Mouse (Mus musculus) yolk sac, embryonic 10.5 days (tissue): ENCODE results near the gene Stard3.
"Not testable (repeated sequence)": the region's sequence is repeated elsewhere in the genome, so short reads cannot be mapped to it uniquely, and the experiment has no call there.

Experiments
- DNase-seq: peaks from one replicate; pipeline ENCODE4 v3.0.0-alpha.2; 2017; ENCODE audit warnings: low spot score

Stard3 gene

DNA sequence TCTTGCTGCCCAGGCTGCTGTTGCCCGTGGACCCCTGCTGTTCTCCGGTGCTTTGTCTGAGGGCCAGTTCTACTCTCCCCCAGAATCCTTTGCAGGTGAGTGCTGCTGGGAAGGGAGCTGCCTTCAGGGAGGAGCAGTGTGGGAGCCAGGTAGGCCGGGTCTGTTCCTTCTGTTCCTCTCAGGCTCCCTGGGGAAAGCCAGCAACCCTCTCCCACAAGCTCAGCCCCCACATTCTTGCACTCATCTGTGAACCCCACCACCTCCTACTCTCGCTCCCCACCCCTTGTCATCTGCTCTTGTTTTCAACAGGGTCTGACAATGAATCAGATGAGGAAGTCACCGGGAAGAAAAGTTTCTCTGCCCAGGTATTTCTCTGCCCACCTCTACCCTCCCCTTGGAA lies 18.6 kb downstream of the Stard3 start:
- no peak for DNase-seq

DNA sequence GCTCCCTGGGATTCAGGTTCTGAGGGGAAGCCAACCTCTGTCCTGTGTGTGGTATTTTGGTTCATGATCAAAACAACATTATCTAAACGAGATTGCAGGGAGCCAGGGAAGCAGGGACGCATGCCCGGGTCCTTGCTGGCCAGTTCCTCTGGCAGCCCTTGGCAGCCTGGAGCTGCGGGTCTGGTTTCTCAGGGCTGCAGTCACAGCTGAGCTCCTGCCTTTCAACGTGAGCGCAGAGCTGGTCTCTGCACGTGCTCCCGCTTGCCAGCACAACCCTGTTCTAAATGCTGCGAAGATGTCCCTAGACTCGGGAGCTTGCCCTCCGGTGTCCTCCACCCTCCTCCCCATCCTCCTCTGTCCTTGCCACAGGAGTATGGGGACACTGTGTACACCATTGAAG lies 19.6 kb downstream of the Stard3 start:
- no peak for DNase-seq

DNA sequence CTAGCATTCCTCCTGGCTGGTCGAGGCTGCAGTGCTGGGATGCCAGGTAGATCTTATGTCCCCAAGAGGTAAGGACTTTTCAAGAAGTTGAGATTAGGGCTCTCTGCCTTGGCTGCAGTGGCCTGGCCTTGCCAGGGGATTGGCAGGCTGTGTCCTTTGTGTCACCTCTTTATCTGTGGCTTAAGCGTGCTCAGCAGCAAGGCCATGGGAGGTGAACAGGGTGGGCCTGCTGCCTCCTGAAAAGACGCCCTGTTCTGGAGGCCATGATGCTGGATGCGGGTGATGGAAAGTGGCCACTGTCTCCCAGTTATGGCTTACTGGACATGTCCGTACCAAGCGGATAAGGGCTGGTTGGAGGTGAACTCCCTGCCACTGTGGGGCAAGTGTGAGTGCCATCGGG lies 21.2 kb downstream of the Stard3 start:
- DNase-seq: no peak

DNA sequence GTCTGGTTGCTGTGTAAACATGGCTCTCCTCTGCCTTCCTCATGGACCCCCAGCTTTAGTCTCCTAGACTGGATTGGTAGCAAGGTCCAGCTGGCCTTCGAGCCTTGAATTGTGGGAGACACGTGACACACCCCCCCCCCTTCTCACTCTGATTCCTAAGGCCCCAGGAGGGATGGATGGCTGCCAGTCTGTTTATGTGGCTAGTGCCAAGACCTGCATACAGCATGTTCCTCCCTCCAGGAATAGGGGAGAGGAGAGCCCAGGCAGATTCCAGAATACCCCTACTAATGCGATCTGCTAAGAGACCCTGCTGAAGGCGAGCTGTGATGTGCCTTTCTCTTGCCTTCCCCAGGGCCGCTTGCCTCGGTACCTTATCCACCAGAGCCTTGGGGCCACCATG lies 21.9 kb downstream of the Stard3 start:
- DNase-seq: no peak

- no peak for DNase-seq
Measured at GRCm38 (mm10) chr11:98381651-98382050, 23.5 kb downstream of the Stard3 start.

- DNase-seq: not testable (repeated sequence)
Measured at GRCm38 (mm10) chr11:98382405-98382804, 24.2 kb downstream of the Stard3 start.

GRCm38 (mm10) chr11:98383261-98384030 lies 25.3 kb downstream of the Stard3 start, which contains the start of gene Tcap:
Gene Tcap, plus strand, starts transcription at chr11:98383811.
- DNase-seq: no peak

GRCm38 (mm10) chr11:98384216-98384615 lies 26.0 kb downstream of the Stard3 start:
- DNase-seq: no peak

DNA sequence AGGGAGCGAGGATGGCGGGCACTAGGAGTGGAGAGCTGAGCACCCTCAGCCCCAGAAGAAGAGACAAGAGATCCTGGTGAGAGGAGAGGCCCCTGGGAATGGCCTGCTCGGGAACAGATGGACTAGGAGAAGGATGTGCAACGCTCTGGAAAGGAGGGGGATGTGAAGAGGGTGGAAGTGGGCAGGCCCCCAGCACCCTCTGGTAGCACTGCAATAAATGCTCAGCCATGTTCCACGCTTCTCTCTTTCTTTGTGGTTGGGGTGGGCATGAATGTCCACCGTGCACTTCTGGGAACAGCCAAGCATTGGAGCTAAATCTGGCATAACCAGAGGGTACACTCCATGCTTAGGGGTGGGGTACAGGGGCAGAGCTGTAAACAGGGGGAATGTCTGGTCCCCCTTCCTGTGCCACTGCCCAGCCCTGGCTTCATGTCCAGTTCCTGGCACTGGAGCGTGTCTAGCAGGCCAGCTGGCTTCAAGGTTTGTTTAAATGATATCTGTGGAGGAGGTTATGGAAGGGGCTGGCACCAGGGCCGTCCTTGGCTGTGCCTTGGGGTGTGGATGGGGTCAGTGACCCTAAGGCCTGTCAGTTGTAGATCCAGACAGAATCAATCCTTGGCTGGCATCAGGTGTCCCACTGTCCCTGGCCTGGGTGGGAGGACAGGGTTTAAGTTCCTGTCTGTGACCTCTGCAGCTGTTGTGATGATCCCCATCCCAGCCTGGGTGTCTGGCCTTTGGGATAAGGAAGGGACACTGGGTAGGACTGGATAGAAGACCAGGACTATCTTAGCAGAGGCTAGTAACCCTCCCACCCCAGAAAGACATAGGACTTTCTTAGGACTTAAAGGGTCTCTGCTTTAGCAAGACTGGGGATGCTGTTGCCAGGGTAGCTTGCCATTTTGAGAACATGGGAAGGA lies 26.8 kb downstream of the Stard3 start:
- no peak for DNase-seq

GRCm38 (mm10) chr11:98385638-98386585 lies 27.7 kb downstream of the Stard3 start, which contains the start of gene Pnmt:
Gene Pnmt, plus strand, starts transcription at chr11:98386450.
- DNase-seq: no peak

GRCm38 (mm10) chr11:98386596-98386995 lies 28.4 kb downstream of the Stard3 start:
- DNase-seq: no peak

- DNase-seq: no peak
Measured at GRCm38 (mm10) chr11:98387056-98387577, 28.9 kb downstream of the Stard3 start.

- DNase-seq: no peak
Measured at GRCm38 (mm10) chr11:98388282-98388681, 30.1 kb downstream of the Stard3 start.

- DNase-seq: no peak
Measured at GRCm38 (mm10) chr11:98389221-98389780, 31.1 kb downstream of the Stard3 start.

GRCm38 (mm10) chr11:98390141-98390540 lies 32.0 kb downstream of the Stard3 start:
- DNase-seq: no peak

DNA sequence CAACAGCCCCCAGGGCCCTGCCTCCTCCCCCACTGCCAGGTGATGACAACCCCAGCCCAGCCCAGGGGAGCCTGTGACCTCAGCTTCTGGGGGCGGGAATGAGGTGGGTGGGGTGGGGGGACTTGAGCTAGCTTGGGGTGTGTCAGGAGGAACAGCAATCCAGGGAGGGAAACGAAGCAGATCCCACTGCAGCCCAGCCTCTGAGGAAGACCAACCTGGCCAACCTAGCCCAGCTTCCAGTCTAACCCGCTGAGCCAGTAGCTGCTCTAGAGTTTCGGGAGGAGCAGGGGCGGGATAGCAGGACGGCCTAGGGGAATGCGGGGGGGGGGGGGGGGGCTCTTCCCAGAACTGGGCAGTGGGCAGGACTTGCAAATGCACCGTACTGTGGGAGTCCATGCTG lies 33.9 kb downstream of the Stard3 start:
- DNase-seq: no peak

DNA sequence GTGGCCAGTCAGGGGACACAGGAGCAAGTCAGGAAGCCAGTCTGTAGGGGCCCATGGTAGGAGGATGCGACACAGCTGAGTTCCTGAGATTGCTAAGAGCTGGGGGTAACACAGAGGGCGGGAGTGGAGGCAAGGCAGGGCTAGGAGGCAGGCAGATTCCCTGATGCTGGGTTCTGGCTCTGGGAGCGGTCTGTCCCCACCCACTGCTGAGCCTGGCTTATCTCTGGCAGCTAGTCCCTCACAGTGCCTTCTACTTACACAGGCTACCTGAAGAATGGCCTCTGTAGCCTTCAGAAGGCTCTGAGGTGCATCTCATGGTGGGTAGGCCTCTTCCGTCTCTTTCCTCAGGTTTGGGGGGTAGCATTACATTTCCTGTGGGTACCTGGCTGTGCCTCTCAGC lies 34.5 kb downstream of the Stard3 start:
- DNase-seq: no peak

GRCm38 (mm10) chr11:98393317-98393716 lies 35.1 kb downstream of the Stard3 start:
- DNase-seq: no peak

DNA sequence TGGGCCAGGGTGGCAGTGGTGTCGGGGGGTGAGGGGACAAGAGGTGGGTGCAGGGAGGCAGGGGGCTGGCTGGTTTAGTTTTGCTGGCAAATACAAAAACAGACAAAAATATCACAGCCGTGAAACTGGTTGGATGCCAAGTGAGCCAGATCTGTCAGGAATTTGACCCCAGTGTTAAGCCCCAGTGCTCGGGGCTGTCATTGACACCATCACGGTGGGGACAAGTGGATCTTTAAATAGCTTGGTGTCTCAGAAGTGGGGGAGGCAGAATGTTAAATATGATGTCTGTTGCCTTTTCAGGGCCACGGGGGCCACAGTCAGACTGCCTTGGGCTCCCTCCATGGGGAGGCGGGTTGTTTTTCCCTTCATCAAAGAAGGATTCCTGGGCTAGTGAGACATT lies 36.1 kb downstream of the Stard3 start:
- DNase-seq: no peak

- DNase-seq: no peak
Measured at GRCm38 (mm10) chr11:98395041-98395440, 36.9 kb downstream of the Stard3 start.

GRCm38 (mm10) chr11:98397946-98398345 lies 39.8 kb downstream of the Stard3 start:
- DNase-seq: no peak
